Mouse (Mus musculus) embryonic facial prominence, embryonic 14.5 days (tissue): ENCODE results near the gene Gpr171. TPM values are rescaled to one million over a fixed set of nuclear protein-coding genes. Genes with fewer than 3 reads are reported as not detected.
A peak's percentile ranks its signal among the peaks of the same experiment; 100 is the strongest.
"Not testable (repeated sequence)": the region's sequence is repeated elsewhere in the genome, so short reads cannot be mapped to it uniquely, and the experiment has no call there.

Experiments used
- ATAC-seq: fragments of 200-750 bp; cut with Nextera tagmentation; 2 replicates; pipeline ENCODE4 v1.8.0; 2017; ENCODE audit warnings: low read depth, moderate number of reproducible peaks, moderate TSS enrichment
- DNase-seq: peaks from one replicate; pipeline ENCODE4 v3.0.0-alpha.2; 2015; ENCODE audit warnings: low spot score
- H3K27ac ChIP-seq: fragments of 300-500 bp; sonication (generic); replicated peaks from 2 replicates; pipeline ENCODE4 v1.5.1; 2014; ENCODE audit warnings: low read depth, mild to moderate bottlenecking, low read length, moderate library complexity
- H3K27me3 ChIP-seq: fragments of 300-500 bp; sonication (generic); replicated peaks from 2 replicates; pipeline ENCODE4 v1.6.1; 2014; ENCODE audit warnings: low read length; ENCODE audit not compliant: control insufficient read depth, insufficient read depth
- H3K36me3 ChIP-seq: fragments of 300-500 bp; sonication (generic); 2 replicates; pipeline ENCODE4 v1.6.1; 2014; ENCODE audit warnings: low read length, mixed read lengths; ENCODE audit not compliant: control insufficient read depth, insufficient read depth
- H3K4me1 ChIP-seq: fragments of 300-500 bp; sonication (generic); 2 replicates; pipeline ENCODE4 v1.6.1; 2014; ENCODE audit warnings: antibody characterized with exemption, low read length; ENCODE audit not compliant: control insufficient read depth, insufficient read depth
- H3K4me2 ChIP-seq: fragments of 300-500 bp; sonication (generic); 2 replicates; pipeline ENCODE4 v1.6.1; 2014; ENCODE audit warnings: low read depth, mild to moderate bottlenecking, low read length, moderate library complexity, mixed read lengths
- H3K4me3 ChIP-seq: fragments of 300-500 bp; sonication (generic); 2 replicates; pipeline ENCODE4 v1.5.1; 2014; ENCODE audit warnings: low read depth, mild to moderate bottlenecking, low read length
- H3K9ac ChIP-seq: fragments of 300-500 bp; sonication (generic); 2 replicates; pipeline ENCODE4 v1.6.1; 2014; ENCODE audit warnings: low read depth, mild to moderate bottlenecking, low read length, moderate library complexity, mixed read lengths
- H3K9me3 ChIP-seq: fragments of 300-500 bp; sonication (generic); 2 replicates; pipeline ENCODE4 v1.6.1; 2016; ENCODE audit warnings: low read length; ENCODE audit not compliant: control insufficient read depth
- WGBS: fragments of 180-500 bp; shearing (Covaris S2); extraction: QIAGEN DNeasy Blood & Tissue Kit; methylation state at CpG from one replicate; pipeline ENCODE4 v1.1.7; 2014; 5-methylcytosine and 5-hydroxymethylcytosine counted together
- polyA plus RNA-seq: library from polyadenylated mRNA; unstranded; fragments of >200 nt; fragmentation: Nextera tagmentation; extraction: Ambion mirVana; gene quantifications from 2 replicates; pipeline ENCODE4 v1.2.1, GENCODE M21; 2014

The Gpr171 gene
- polyA plus RNA-seq, 1 experiment from 2014 or later: 1.1 TPM

DNA sequence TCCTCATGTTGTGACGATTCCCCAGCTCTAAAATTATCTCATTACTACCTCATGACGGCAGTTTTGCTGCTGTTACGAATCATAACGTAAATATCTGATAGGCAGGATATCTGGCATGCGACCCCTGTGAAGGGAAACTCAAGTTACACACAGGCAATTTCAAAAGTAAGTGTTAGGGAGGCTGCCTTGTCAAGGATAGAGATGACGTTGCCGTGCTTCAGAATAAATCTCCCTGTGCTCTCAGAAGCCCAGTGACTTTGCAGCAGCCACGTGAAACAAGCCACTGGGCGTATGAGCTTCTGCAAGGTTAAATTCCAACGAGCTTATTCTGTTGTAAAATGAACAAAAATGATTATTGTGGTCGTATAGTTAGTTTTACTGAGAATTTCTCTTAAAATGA lies 23.0 kb downstream of the Gpr171 start:
- Histone ChIP-seq H3K4me1 (peaks cover 9% of the 10 kb centered on the region), H3K4me3 (no peak overlapping the region), H3K27me3 (no peaks in the 10 kb centered on the region), H3K9me3 (no peaks in the 10 kb centered on the region), H3K27ac (no peak overlapping the region), H3K9ac (no peak overlapping the region), H3K4me2 (no peak overlapping the region), H3K36me3 (no peaks in the 10 kb centered on the region)
- WGBS: 60% methylated on average over 11 of the region's 11 CpGs
- DNase-seq (no peak), ATAC-seq (no peak)

DNA sequence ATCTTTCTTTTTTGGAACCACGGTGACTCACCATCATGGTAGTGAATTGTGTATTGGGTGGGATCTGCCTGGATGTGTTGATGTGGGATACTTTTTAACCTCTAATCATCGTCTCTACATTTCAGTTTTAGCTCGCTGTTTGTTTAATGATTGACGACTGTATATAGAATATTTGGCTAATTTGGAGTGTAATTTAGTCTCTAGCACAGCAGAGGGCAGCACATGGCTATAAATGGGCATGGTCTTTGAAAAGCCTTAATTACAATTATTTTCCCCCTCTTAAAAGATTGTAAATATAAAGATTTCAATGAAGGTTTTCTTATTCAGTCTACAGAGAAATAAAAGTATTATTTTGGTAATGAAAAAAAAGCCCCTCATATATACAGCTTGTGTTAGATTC lies 24.3 kb downstream of the Gpr171 start:
- Histone ChIP-seq H3K9me3 (no peaks in the 10 kb centered on the region), H3K27ac (no peak overlapping the region), H3K4me3 (no peak overlapping the region), H3K4me1 (peaks cover 9% of the 10 kb centered on the region), H3K9ac (no peak overlapping the region), H3K27me3 (no peaks in the 10 kb centered on the region), H3K4me2 (no peak overlapping the region), H3K36me3 (no peaks in the 10 kb centered on the region)
- ATAC-seq: no peak
- WGBS: 52% methylated on average over 4 of the region's 4 CpGs
- no peak for DNase-seq

DNA sequence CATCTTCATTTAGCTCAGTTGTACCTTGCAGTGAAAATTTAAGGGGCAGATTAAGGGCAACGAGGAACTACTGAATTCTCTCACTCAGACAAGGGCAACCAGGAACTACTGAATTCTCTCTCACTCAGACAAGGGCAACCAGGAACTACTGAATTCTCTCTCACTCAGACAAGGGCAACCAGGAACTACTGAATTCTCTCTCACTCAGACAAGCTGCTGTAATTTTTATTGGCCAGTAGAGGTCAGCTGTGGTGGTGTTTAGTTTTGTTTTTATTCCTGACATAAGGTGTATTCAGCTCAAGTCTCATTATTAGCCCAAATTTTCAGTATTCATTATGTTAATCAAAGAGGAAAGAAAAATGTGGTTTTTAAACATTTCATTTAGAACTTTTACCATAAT lies 32.5 kb downstream of the Gpr171 start:
- DNase-seq, H3K4me3 ChIP-seq, H3K36me3 ChIP-seq, H3K4me1 ChIP-seq, H3K27ac ChIP-seq, H3K4me2 ChIP-seq, ATAC-seq, H3K27me3 ChIP-seq, H3K9me3 ChIP-seq, H3K9ac ChIP-seq: not testable (repeated sequence)
- 79% methylated on average over 1 of the region's 1 CpGs for WGBS

DNA sequence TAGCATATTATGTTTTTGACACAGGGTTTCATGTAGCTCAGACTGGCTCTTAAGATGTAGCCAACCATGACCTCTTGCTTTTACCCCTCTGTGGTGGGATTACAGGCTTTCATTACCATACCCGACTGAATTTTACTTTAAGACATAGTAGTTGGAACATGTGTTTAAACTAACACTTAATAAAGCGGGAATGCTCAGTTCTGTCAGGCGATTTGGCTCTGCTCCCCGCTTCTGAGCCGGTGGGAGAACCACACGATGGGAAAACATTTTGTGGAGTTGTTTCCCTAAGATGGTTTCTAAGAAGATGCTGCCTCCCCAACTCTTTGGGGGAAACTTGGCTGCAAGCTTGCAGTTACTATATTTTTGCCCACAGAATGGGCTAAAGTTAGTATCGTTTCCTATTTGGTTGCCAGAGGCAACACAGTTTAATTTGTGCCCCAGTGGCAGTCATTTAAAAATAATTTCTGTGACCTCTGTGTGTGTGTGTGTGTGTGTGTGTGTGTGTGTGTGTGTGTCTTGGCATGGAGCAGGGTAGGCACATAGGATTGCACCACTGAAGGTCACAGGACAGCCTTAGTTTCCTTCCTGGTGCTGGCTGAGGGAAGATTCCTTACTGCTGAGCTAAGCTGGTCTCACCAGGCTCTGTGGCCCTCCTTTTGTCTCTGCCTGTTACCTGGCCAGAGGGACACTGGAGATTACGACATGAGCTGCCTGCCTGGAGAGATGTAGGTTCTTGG lies 34.9 kb downstream of the Gpr171 start:
- ATAC-seq (0 out of 2 replicates have a peak, but pooled peaks have one; percentile 44), DNase-seq (peak; percentile 20)
- no peak overlapping the region for H3K9ac ChIP-seq
- no peak overlapping the region for H3K4me3 ChIP-seq
- H3K4me1 ChIP-seq: 0 out of 2 replicates have a peak, but pooled peaks cover 5% of the 10 kb centered on the region
- no peaks in the 10 kb centered on the region for H3K27me3 ChIP-seq
- no peak overlapping the region for H3K4me2 ChIP-seq
- 71% methylated on average over 8 of the region's 8 CpGs for WGBS
- no peaks in the 10 kb centered on the region for H3K36me3 ChIP-seq
- no peak overlapping the region for H3K27ac ChIP-seq
- no peaks in the 10 kb centered on the region for H3K9me3 ChIP-seq

DNA sequence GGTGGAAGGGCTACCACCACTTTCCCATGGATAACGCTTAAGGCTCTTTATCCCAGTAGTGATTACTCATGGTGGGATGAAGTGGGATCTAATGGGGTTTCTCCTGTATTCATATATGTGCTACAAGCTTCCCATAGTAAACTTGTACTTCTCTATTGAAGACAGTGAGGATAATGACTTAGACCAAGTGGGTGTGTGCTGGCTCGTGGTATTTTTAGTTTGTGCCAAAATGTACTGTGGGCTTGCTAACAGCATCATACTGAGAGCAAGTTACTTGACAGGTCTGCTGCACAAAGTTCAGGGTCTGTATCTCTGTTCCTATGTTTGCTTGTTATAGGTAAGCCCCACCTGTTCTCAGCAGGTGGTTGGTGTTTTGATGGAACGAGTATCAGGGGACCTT lies 35.7 kb downstream of the Gpr171 start:
- no peaks in the 10 kb centered on the region for H3K9me3 ChIP-seq
- H3K4me3 ChIP-seq: no peak overlapping the region
- no peak overlapping the region for H3K4me2 ChIP-seq
- ATAC-seq: peak; percentile 45; the same call in 1 of the 2 replicates
- H3K4me1 ChIP-seq: 0 out of 2 replicates have a peak, but pooled peaks cover 5% of the 10 kb centered on the region
- H3K9ac ChIP-seq: no peak overlapping the region
- H3K36me3 ChIP-seq: no peaks in the 10 kb centered on the region
- WGBS: 77% methylated on average over 3 of the region's 3 CpGs
- no peak for DNase-seq
- no peak overlapping the region for H3K27ac ChIP-seq
- no peaks in the 10 kb centered on the region for H3K27me3 ChIP-seq

DNA sequence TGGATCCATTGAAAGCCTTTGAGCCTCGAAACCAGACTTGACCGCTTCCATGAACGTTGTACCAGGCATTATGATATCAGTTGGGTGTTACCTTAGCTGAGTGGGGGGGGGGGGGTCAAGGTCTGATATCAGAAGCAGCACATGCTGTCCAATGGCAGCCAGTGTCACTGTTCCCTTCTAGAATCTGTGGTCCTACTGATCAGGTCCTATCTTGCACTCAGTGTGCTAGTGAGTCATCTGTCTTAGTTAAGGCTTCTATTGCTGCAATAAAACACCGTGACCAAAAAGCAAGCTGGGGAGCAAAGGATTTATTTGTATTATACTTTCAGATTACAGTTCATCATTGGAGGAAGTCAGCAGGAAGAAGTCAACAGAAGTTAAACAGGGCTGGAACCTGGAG lies 38.2 kb downstream of the Gpr171 start:
- H3K4me3 ChIP-seq: no peak overlapping the region
- H3K4me2 ChIP-seq: no peak overlapping the region
- ATAC-seq: no peak
- no peak overlapping the region for H3K9ac ChIP-seq
- H3K36me3 ChIP-seq: no peaks in the 10 kb centered on the region
- no peaks in the 10 kb centered on the region for H3K27me3 ChIP-seq
- H3K4me1 ChIP-seq: peaks cover 8% of the 10 kb centered on the region; the same call in 1 of the 2 replicates
- no peak overlapping the region for H3K27ac ChIP-seq
- DNase-seq: no peak
- H3K9me3 ChIP-seq: no peaks in the 10 kb centered on the region
- 95% methylated on average over 4 of the region's 4 CpGs for WGBS

DNA sequence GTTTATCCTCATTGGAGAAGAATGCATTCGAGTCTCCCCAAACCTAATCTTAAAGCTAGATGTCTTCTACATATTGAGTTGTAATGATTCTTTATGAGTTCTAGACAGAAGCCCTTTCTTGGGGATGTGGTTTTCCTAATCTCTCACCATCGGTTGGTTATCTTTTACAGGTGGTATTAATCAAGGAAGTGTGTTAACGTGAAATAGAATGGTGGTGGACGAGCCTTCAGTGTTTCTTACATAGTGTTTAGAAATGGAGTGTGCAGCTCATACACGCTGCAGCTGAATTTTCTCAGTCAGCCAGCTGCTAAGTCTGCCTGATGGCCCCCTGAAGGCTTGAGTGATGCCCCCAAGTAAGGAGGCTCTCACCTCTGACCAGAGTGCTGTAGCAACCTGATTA lies 39.5 kb downstream of the Gpr171 start:
- Histone ChIP-seq H3K4me2 (no peak overlapping the region), H3K36me3 (no peaks in the 10 kb centered on the region), H3K4me1 (peaks cover 8% of the 10 kb centered on the region; the same call in 1 of the 2 replicates), H3K27ac (no peak overlapping the region), H3K9me3 (no peaks in the 10 kb centered on the region), H3K4me3 (no peak overlapping the region), H3K27me3 (no peaks in the 10 kb centered on the region), H3K9ac (no peak overlapping the region)
- WGBS: 52% methylated on average over 5 of the region's 5 CpGs
- DNase-seq (no peak), ATAC-seq (no peak)

DNA sequence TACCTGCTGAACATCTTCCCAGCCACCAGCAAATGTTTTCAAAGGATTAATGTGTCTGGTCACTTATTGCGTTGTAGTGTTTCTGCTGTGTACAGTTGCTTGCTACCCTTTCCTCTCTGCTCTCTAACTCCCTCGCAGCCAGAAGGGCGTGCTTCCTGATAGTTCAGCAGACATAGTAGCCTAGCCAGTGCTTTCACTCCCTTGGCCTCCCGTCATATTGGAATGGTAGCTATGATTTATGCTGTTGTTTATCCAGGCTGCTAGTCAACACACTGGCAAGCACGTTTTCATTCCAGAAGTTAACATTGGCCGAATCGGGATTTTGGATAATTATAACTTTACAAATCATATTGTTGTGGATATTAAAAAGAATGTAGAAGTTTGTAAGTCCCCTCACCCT lies 41.5 kb downstream of the Gpr171 start:
- Histone ChIP-seq H3K36me3 (no peaks in the 10 kb centered on the region), H3K9me3 (no peaks in the 10 kb centered on the region), H3K4me1 (peaks cover 3% of the 10 kb centered on the region; the same call in 1 of the 2 replicates), H3K27me3 (no peaks in the 10 kb centered on the region), H3K9ac (no peak overlapping the region), H3K4me3 (no peak overlapping the region), H3K4me2 (no peak overlapping the region), H3K27ac (no peak overlapping the region)
- WGBS: 84% methylated on average over 7 of the region's 7 CpGs
- ATAC-seq: no peak
- DNase-seq: no peak

DNA sequence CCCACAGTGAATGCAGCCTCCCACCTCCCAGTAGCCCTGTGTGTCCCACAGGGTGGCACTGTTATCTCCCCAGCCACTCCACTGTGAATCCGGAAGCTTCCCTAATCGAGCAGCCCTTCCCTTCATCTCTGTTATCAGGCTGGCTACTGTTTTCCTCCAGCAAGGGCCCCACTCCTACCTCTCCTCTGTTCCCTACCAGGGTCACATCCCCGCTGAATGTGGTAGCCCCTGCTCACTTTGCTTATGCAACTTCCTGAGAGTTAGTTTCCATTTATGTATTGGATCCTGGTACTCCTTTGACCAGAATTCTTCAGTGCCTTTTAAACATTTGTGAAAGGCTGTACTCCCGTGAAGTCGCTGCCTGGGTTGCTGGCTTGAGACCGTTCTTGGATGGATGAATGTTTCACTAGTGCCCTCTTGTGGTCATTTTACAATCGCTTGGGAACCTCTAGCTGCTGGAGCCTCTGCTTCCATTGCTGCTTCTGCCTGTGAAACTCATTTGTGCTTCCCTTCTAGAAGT lies 42.5 kb downstream of the Gpr171 start:
- Histone ChIP-seq H3K4me2 (0 out of 2 replicates have a peak overlapping the region, but pooled peaks have one; percentile 32), H3K36me3 (no peaks in the 10 kb centered on the region), H3K27ac (no peak overlapping the region), H3K9ac (peak overlapping the region; percentile 28; the same call in 1 of the 2 replicates), H3K4me1 (peaks cover 3% of the 10 kb centered on the region; the same call in 1 of the 2 replicates), H3K4me3 (no peak overlapping the region), H3K9me3 (no peaks in the 10 kb centered on the region), H3K27me3 (no peaks in the 10 kb centered on the region)
- peak; percentile 90 for DNase-seq
- WGBS: 1% methylated on average over 7 of the region's 7 CpGs
- ATAC-seq: peak; percentile 88
